Mouse (Mus musculus) liver, adult 2 months (tissue): ENCODE results near the gene Cacna1c. TPM values are rescaled to one million over a fixed set of nuclear protein-coding genes. Genes with fewer than 3 reads are reported as not detected.

Experiments
- DNase-seq: peaks from one replicate; pipeline ENCODE4 v3.0.0-alpha.2; 2011; ENCODE audit warnings: low read depth, low spot score; ENCODE audit errors: extremely low read depth
- H3K27ac ChIP-seq: fragments of 200-500 bp; replicated peaks from 2 replicates; pipeline ENCODE4 v1.5.1; 2012; ENCODE audit warnings: low read depth, mild to moderate bottlenecking, control low read depth, inconsistent platforms, low read length; ENCODE audit not compliant: insufficient read depth
- H3K27me3 ChIP-seq: fragments of 200-500 bp; 2 replicates; pipeline ENCODE4 v1.6.1; 2012; ENCODE audit warnings: mild to moderate bottlenecking, moderate library complexity, low read length, inconsistent platforms; ENCODE audit not compliant: control insufficient read depth, insufficient read depth
- H3K36me3 ChIP-seq: fragments of 200-500 bp; 2 replicates; pipeline ENCODE4 v1.6.1; 2012; ENCODE audit warnings: low read length, inconsistent platforms; ENCODE audit not compliant: control insufficient read depth, insufficient read depth
- H3K4me1 ChIP-seq: fragments of 200-500 bp; 2 replicates; pipeline ENCODE4 v1.6.1; 2011; ENCODE audit warnings: low read length; ENCODE audit not compliant: control insufficient read depth, insufficient read depth
- H3K4me3 ChIP-seq: fragments of 200-500 bp; 2 replicates; pipeline ENCODE4 v1.5.1; 2011; ENCODE audit warnings: low read depth, mild to moderate bottlenecking, control low read depth, low read length, moderate library complexity; ENCODE audit not compliant: insufficient read depth
- H3K79me2 ChIP-seq: fragments of 200-500 bp; 2 replicates; pipeline ENCODE4 v1.6.1; 2012; ENCODE audit warnings: inconsistent platforms, mild to moderate bottlenecking, low read length, moderate library complexity; ENCODE audit not compliant: control insufficient read depth, insufficient read depth
- H3K9ac ChIP-seq: fragments of 200-500 bp; 2 replicates; pipeline ENCODE4 v1.6.1; 2012; ENCODE audit warnings: low read depth, mild to moderate bottlenecking, control low read depth, inconsistent platforms, low read length
- CTCF ChIP-seq: fragments of 200-500 bp; IDR thresholded peaks from 2 replicates; pipeline ENCODE4 v1.5.1; 2011; ENCODE audit warnings: low read depth, low read length, control low read depth
- POLR2A ChIP-seq: fragments of 200-500 bp; IDR thresholded peaks from 2 replicates; pipeline ENCODE4 v1.6.1; 2011; ENCODE audit warnings: low read length, control low read depth; ENCODE audit not compliant: insufficient read depth; ENCODE audit errors: extremely low read depth
- WGBS: fragments of 180-500 bp; shearing (Covaris S2); methylation state at CpG from one replicate; pipeline ENCODE4 v1.1.7; 2018; 5-methylcytosine and 5-hydroxymethylcytosine counted together
- polyA plus RNA-seq: library from polyadenylated mRNA; depleted of rRNA; stranded (reverse); fragments of >200 nt; gene quantifications from 2 replicates; pipeline ENCODE4 v1.2.3, GENCODE M21; 2012
- total RNA-seq: library from RNA; depleted of rRNA; stranded (reverse); fragments of >200 nt; gene quantifications from 2 replicates; pipeline ENCODE4 v1.2.3, GENCODE M21; 2014

The Cacna1c gene
- total and polyA plus RNA-seq, 2 experiments, result 0.09 to 0.18 TPM

DNA sequence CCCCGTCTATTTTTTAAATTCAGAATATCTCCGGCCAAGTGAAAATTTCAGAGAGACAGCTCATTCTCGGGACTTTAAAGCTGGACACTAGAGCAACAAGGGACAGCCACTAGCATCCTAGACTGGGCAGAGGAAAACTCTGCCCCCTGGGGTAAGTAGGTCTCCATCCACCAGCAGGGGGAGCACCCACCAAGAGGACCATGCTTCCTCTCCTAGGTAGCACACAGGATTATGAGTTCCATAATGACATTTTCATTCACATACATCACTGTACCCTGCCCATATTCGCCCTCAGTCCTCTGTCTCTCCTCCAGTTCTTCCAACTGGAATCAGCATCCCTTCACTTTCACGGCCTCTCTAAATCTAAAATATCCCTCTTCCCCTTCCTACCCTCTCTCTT is 66.6 kb downstream of the Cacna1c start:
- no peak overlapping the region for H3K27ac ChIP-seq
- TF ChIP-seq POLR2A (no peak), CTCF (peak; percentile 80)
- H3K36me3 ChIP-seq, result no peaks in the 10 kb centered on the region
- peak; percentile 5 for DNase-seq
- no peaks in the 10 kb centered on the region for H3K4me1 ChIP-seq
- 65% methylated on average over 5 of the region's 5 CpGs for WGBS
- H3K9ac ChIP-seq, result no peak overlapping the region
- H3K79me2 ChIP-seq, result no peaks in the 10 kb centered on the region
- no peaks in the 10 kb centered on the region for H3K27me3 ChIP-seq
- no peak overlapping the region for H3K4me3 ChIP-seq

DNA sequence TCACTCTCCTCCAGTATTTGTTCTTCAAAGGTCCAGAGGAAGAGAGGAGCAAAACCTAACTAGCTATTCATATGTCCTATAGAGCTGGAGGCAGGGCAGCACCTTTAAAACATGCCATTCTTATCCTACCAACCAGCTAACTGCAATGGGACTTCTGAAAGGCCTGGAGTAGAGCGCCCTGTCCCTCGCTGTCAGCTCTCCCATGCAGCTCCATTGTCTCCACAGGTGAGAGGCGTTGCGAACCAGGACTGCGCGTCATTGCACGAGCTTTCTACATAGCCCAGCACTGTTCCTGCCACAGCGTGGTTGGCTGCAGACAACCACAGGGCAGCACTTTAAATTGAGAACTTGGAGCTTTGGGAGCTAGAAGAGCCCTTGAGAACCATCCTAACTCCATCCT is 67.7 kb downstream of the Cacna1c start:
- TF ChIP-seq CTCF, result no peak
- no peak for TF ChIP-seq POLR2A
- no peak overlapping the region for H3K4me3 ChIP-seq
- H3K79me2 ChIP-seq, result no peaks in the 10 kb centered on the region
- no peak overlapping the region for H3K9ac ChIP-seq
- H3K27me3 ChIP-seq, result no peaks in the 10 kb centered on the region
- no peaks in the 10 kb centered on the region for H3K4me1 ChIP-seq
- H3K27ac ChIP-seq, result no peak overlapping the region
- no peaks in the 10 kb centered on the region for H3K36me3 ChIP-seq
- 95% methylated on average over 8 of the region's 8 CpGs for WGBS
- DNase-seq, result no peak

DNA sequence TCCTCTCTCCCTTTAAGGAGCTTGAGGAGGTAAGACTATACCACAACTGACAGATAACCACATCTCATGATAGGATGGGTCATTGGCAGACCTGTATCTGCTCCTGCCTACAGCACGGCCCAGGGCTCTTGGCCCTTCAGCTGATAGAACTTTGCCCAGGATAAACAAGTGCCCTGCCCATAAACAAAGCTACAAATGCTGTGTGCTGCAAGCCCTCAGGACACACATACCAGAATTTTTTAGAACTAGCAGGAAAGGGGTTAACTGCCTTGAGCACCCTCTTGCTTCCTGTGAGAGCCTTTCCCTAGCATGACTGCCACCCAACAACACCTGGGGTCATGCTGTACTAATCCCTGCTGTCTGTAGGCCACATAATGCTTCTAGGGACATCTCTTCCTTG is 68.1 kb downstream of the Cacna1c start:
- no peak for DNase-seq
- Histone ChIP-seq H3K4me1 (no peaks in the 10 kb centered on the region), H3K4me3 (no peak overlapping the region), H3K9ac (no peak overlapping the region), H3K27ac (no peak overlapping the region), H3K36me3 (no peaks in the 10 kb centered on the region), H3K27me3 (no peaks in the 10 kb centered on the region), H3K79me2 (no peaks in the 10 kb centered on the region)
- TF ChIP-seq POLR2A, result no peak
- no peak for TF ChIP-seq CTCF
- 57% methylated on average over 1 of the region's 1 CpGs for WGBS

DNA sequence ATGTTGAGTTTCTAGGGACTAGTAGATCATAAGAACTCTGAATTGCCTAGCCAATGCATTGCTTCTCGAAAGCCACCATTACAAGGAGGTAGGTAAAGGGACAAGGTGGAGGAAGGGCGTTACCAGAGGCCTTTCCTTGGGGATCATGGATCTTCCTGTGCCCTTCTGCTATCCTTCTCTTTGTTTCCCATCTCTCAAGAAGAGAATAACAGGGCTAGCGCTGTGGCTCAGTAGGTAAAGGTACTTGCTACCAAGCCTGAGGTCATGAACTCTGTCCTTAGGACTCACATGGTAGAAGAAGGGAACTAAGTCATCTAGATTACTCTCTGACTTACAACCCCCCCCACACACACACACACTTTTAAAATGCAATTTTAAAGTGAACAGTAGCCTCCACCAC is 69.2 kb downstream of the Cacna1c start:
- Histone ChIP-seq H3K4me3 (no peak overlapping the region), H3K4me1 (no peaks in the 10 kb centered on the region), H3K27ac (no peak overlapping the region), H3K36me3 (no peaks in the 10 kb centered on the region), H3K79me2 (no peaks in the 10 kb centered on the region), H3K9ac (no peak overlapping the region), H3K27me3 (no peaks in the 10 kb centered on the region)
- TF ChIP-seq CTCF, result no peak
- no peak for TF ChIP-seq POLR2A
- DNase-seq, result no peak
- 91% methylated on average over 3 of the region's 3 CpGs for WGBS

DNA sequence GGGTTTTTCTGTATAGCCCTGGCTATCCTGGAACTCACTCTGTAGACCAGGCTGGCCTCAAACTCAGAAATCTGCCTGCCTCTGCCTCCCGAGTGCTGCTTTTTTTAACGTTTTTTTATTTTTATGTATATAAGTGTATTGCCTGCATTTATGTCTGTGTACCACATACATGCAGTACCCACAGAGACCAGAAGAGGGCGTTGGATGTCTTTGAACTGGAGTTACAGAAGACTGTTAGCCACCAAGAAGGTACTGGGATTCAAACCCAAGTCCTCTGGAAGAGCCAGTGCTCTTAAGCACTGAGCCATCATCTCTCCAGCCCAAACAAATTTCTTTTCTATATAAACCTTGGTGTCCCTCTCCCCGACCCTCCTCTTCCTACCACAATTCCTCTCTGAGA is 77.8 kb downstream of the Cacna1c start:
- WGBS, result 68% methylated on average over 4 of the region's 4 CpGs
- TF ChIP-seq POLR2A (no peak), CTCF (no peak)
- no peak for DNase-seq

DNA sequence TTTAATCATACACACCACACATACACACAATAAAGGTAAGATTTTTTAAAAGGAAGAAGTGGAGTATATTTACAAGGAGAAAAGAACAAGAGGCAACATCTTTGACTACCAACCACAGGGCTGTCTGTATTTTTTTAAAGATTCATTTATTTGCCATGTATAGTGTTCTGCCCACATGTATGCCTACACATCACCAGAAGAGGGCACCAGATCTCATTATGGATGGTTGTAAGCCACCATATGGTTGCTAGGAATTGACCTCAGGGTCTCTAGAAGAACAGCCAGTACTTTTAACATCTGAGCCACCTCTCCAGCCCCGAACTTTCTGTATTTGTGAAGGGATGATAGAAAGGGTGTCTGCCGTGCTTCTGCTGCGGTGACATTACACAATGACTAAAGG is 79.9 kb downstream of the Cacna1c start:
- no peak overlapping the region for H3K4me3 ChIP-seq
- WGBS, result 43% methylated on average over 3 of the region's 3 CpGs
- no peaks in the 10 kb centered on the region for H3K79me2 ChIP-seq
- no peaks in the 10 kb centered on the region; the same call in 1 of the 2 replicates for H3K27me3 ChIP-seq
- TF ChIP-seq CTCF (no peak), POLR2A (no peak)
- no peak overlapping the region for H3K9ac ChIP-seq
- no peaks in the 10 kb centered on the region for H3K36me3 ChIP-seq
- H3K4me1 ChIP-seq, result no peaks in the 10 kb centered on the region
- H3K27ac ChIP-seq, result no peak overlapping the region
- no peak for DNase-seq

More for the DNA sequence above, 77.8 kb downstream of the Cacna1c start:
- no peaks in the 10 kb centered on the region for H3K79me2 ChIP-seq
- no peaks in the 10 kb centered on the region for H3K36me3 ChIP-seq
- H3K27ac ChIP-seq, result no peak overlapping the region
- no peak overlapping the region for H3K4me3 ChIP-seq
- H3K9ac ChIP-seq, result no peak overlapping the region
- H3K4me1 ChIP-seq, result no peaks in the 10 kb centered on the region
- no peaks in the 10 kb centered on the region; the same call in 1 of the 2 replicates for H3K27me3 ChIP-seq
